Mouse (Mus musculus): Measurements from ENCODE around the gene Ifitm6.
"Not testable (repeated sequence)": the region's sequence is repeated elsewhere in the genome, so short reads cannot be mapped to it uniquely, and the experiment has no call there.

Ifitm6 gene

GRCm38 (mm10) chr7:141041661-141042060 lies 23.9 kb upstream of the Ifitm6 start:
- no peak for DNase-seq (ENCODE audit: low spot score in 2 of 2)

GRCm38 (mm10) chr7:141040867-141041606 lies 23.3 kb upstream of the Ifitm6 start:
- no peak for DNase-seq (ENCODE audit: low spot score in 2 of 2)

GRCm38 (mm10) chr7:141039386-141040107 lies 21.8 kb upstream of the Ifitm6 start:
- no peak for DNase-seq (ENCODE audit: low spot score in 2 of 2)

GRCm38 (mm10) chr7:141038090-141039032 lies 20.6 kb upstream of the Ifitm6 start:
- DNase-seq (ENCODE audit: low spot score in 2 of 2) = no peak

- DNase-seq (ENCODE audit: low spot score in 2 of 2) = not testable (repeated sequence)
Observed at GRCm38 (mm10) chr7:141036624-141037023, 18.9 kb upstream of the Ifitm6 start.

GRCm38 (mm10) chr7:141032458-141033167 lies 14.9 kb upstream of the Ifitm6 start:
- no peak for DNase-seq (ENCODE audit: low spot score in 2 of 2)

GRCm38 (mm10) chr7:141030390-141030789 lies 12.7 kb upstream of the Ifitm6 start:
- DNase-seq (ENCODE audit: low spot score in 2 of 2) = no peak

GRCm38 (mm10) chr7:141028831-141029230 lies 11.1 kb upstream of the Ifitm6 start, which contains the start of gene Gm17387:
Gene Gm17387, plus strand, starts transcription at chr7:141029131.
- no peak for DNase-seq (ENCODE audit: low spot score in 2 of 2)

- no peak for DNase-seq (ENCODE audit: low spot score in 2 of 2)
Observed at GRCm38 (mm10) chr7:141026740-141027098, 9.0 kb upstream of the Ifitm6 start.

- no peak for DNase-seq (ENCODE audit: low spot score in 2 of 2)
Observed at GRCm38 (mm10) chr7:141026097-141026739, 8.5 kb upstream of the Ifitm6 start.

- DNase-seq (ENCODE audit: low spot score in 2 of 2) = no peak
Observed at GRCm38 (mm10) chr7:141024865-141025838, 7.4 kb upstream of the Ifitm6 start.

GRCm38 (mm10) chr7:141021489-141022449 lies 4.0 kb upstream of the Ifitm6 start:
- DNase-seq (ENCODE audit: low spot score in 2 of 2) = no peak

GRCm38 (mm10) chr7:141019028-141019427 lies 1.3 kb upstream of the Ifitm6 start:
- no peak for DNase-seq (ENCODE audit: low spot score in 2 of 2)

GRCm38 (mm10) chr7:141016707-141017697 lies 722 bp downstream of the Ifitm6 start:
- DNase-seq (ENCODE audit: low spot score in 2 of 2) = no peak

- DNase-seq (ENCODE audit: low spot score in 2 of 2) = no peak
Observed at GRCm38 (mm10) chr7:141011238-141011770, 6.4 kb downstream of the Ifitm6 start.

GRCm38 (mm10) chr7:141010593-141010992 lies 7.1 kb downstream of the Ifitm6 start, which contains the start of gene Ifitm3:
Gene Ifitm3, minus strand, starts transcription at chr7:141010770.
- DNase-seq (ENCODE audit: low spot score in 2 of 2) = no peak

- DNase-seq (ENCODE audit: low spot score in 2 of 2) = no peak
Observed at GRCm38 (mm10) chr7:141009665-141010064, 8.1 kb downstream of the Ifitm6 start.

All from thymus, postnatal 10 days (tissue).